Mouse (Mus musculus) midbrain, embryonic 11.5 days (tissue): Measurements from ENCODE around the gene Tmem80. TPM values are rescaled to one million over a fixed set of nuclear protein-coding genes. Genes with fewer than 3 reads are reported as not detected.

ENCODE experiments used
- ATAC-seq: fragments of 200-750 bp; cut with Nextera tagmentation; 2 replicates; pipeline ENCODE4 v1.8.0; 2017; ENCODE audit warnings: moderate TSS enrichment, moderate library complexity; ENCODE audit not compliant: low FRiP score
- DNase-seq: peaks from one replicate; pipeline ENCODE4 v3.0.0; 2015; ENCODE audit warnings: low spot score; ENCODE audit errors: missing footprints
- H3K27ac ChIP-seq: fragments of 300-500 bp; sonication (generic); 2 replicates; pipeline ENCODE4 v1.5.1; 2014; ENCODE audit warnings: low read depth, low read length
- H3K27me3 ChIP-seq: fragments of 300-500 bp; sonication (generic); 2 replicates; pipeline ENCODE4 v1.6.1; 2014; ENCODE audit warnings: mild to moderate bottlenecking, low read length, moderate library complexity, mixed read lengths; ENCODE audit not compliant: control insufficient read depth, insufficient read depth
- H3K36me3 ChIP-seq: fragments of 300-500 bp; sonication (generic); 2 replicates; pipeline ENCODE4 v1.6.1; 2014; ENCODE audit warnings: mild to moderate bottlenecking, low read length, moderate library complexity, mixed read lengths; ENCODE audit not compliant: control insufficient read depth, insufficient read depth
- H3K4me1 ChIP-seq: fragments of 300-500 bp; sonication (generic); 2 replicates; pipeline ENCODE4 v1.6.1; 2014; ENCODE audit warnings: low read length; ENCODE audit not compliant: control insufficient read depth, insufficient read depth
- H3K4me2 ChIP-seq: fragments of 300-500 bp; sonication (generic); 2 replicates; pipeline ENCODE4 v1.6.1; 2014; ENCODE audit warnings: mild to moderate bottlenecking, moderate library complexity
- H3K4me3 ChIP-seq: fragments of 300-500 bp; sonication (generic); 2 replicates; pipeline ENCODE4 v1.5.1; 2014; ENCODE audit warnings: low read depth, low read length
- H3K9ac ChIP-seq: fragments of 300-500 bp; sonication (generic); 2 replicates; pipeline ENCODE4 v1.6.1; 2014; ENCODE audit warnings: low read length
- H3K9me3 ChIP-seq: fragments of 300-500 bp; sonication (generic); 2 replicates; pipeline ENCODE4 v1.6.1; 2016; ENCODE audit warnings: low read length; ENCODE audit not compliant: control insufficient read depth
- WGBS: fragments of 180-500 bp; shearing (Covaris S2); extraction: QIAGEN DNeasy Blood & Tissue Kit; methylation state at CpG from one replicate; pipeline ENCODE4 v1.1.7; 2014; 5-methylcytosine and 5-hydroxymethylcytosine counted together
- polyA plus RNA-seq: library from polyadenylated mRNA; unstranded; fragments of >200 nt; fragmentation: Nextera tagmentation; extraction: Ambion mirVana; gene quantifications from 2 replicates; pipeline ENCODE4 v1.2.1, GENCODE M21; 2014

Tmem80 gene
- polyA plus RNA-seq, 1 experiment from 2014 or later = 34.4 TPM

- Histone ChIP-seq H3K9ac (no peak overlapping the region), H3K27ac (no peak overlapping the region), H3K9me3 (no peaks in the 10 kb centered on the region), H3K4me1 (no peaks in the 10 kb centered on the region), H3K27me3 (peaks cover 5% of the 10 kb centered on the region), H3K4me3 (no peak overlapping the region), H3K36me3 (no peaks in the 10 kb centered on the region), H3K4me2 (no peak overlapping the region)
- no peak for DNase-seq
- ATAC-seq = peak; percentile 7; the same call in 1 of the 2 replicates
- 73% methylated on average over 2 of the region's 2 CpGs for WGBS
Observed at GRCm38 (mm10) chr7:141363752-141364125, 36.2 kb downstream of the Tmem80 start.

- Histone ChIP-seq H3K4me3 (no peak overlapping the region), H3K4me1 (no peaks in the 10 kb centered on the region), H3K9me3 (no peaks in the 10 kb centered on the region), H3K4me2 (no peak overlapping the region), H3K27ac (no peak overlapping the region), H3K9ac (no peak overlapping the region), H3K36me3 (no peaks in the 10 kb centered on the region), H3K27me3 (peaks cover 5% of the 10 kb centered on the region)
- WGBS = 82% methylated on average over 5 of the region's 5 CpGs
- no peak for DNase-seq
- no peak for ATAC-seq
Observed at GRCm38 (mm10) chr7:141364349-141365048, 37.0 kb downstream of the Tmem80 start.

- no peaks in the 10 kb centered on the region for H3K9me3 ChIP-seq
- H3K27me3 ChIP-seq = peaks cover 5% of the 10 kb centered on the region
- no peak overlapping the region for H3K27ac ChIP-seq
- H3K4me2 ChIP-seq = no peak overlapping the region
- no peak overlapping the region for H3K9ac ChIP-seq
- H3K4me1 ChIP-seq = no peaks in the 10 kb centered on the region
- WGBS = 71% methylated on average over 3 of the region's 3 CpGs
- ATAC-seq = no peak
- no peaks in the 10 kb centered on the region for H3K36me3 ChIP-seq
- H3K4me3 ChIP-seq = no peak overlapping the region
- no peak for DNase-seq
Observed at GRCm38 (mm10) chr7:141365049-141365445, 37.5 kb downstream of the Tmem80 start.

- no peaks in the 10 kb centered on the region for H3K27me3 ChIP-seq
- H3K4me1 ChIP-seq = no peaks in the 10 kb centered on the region
- no peak overlapping the region for H3K27ac ChIP-seq
- 85% methylated on average over 4 of the region's 4 CpGs for WGBS
- no peak overlapping the region for H3K9ac ChIP-seq
- no peak overlapping the region for H3K4me3 ChIP-seq
- ATAC-seq (no peak), DNase-seq (no peak)
- no peaks in the 10 kb centered on the region for H3K36me3 ChIP-seq
- no peak overlapping the region for H3K4me2 ChIP-seq
- H3K9me3 ChIP-seq = no peaks in the 10 kb centered on the region
Observed at GRCm38 (mm10) chr7:141367358-141367757, 39.8 kb downstream of the Tmem80 start.

- Histone ChIP-seq H3K27ac (no peak overlapping the region), H3K4me2 (no peak overlapping the region), H3K36me3 (no peaks in the 10 kb centered on the region), H3K4me1 (no peaks in the 10 kb centered on the region), H3K9me3 (no peaks in the 10 kb centered on the region), H3K4me3 (no peak overlapping the region), H3K27me3 (no peaks in the 10 kb centered on the region), H3K9ac (no peak overlapping the region)
- no peak for DNase-seq
- 76% methylated on average over 5 of the region's 5 CpGs for WGBS
- ATAC-seq = no peak
Observed at GRCm38 (mm10) chr7:141369918-141370317, 42.4 kb downstream of the Tmem80 start.

- no peak for ATAC-seq
- WGBS = 74% methylated on average over 6 of the region's 6 CpGs
Observed at GRCm38 (mm10) chr7:141371942-141372595, 44.5 kb downstream of the Tmem80 start.

GRCm38 (mm10) chr7:141373611-141374010, 46.1 kb downstream of the Tmem80 start:
- no peaks in the 10 kb centered on the region for H3K9me3 ChIP-seq
- ATAC-seq = no peak
- DNase-seq = no peak
- no peak overlapping the region for H3K4me3 ChIP-seq
- WGBS = 45% methylated on average over 6 of the region's 6 CpGs
- H3K27ac ChIP-seq = no peak overlapping the region
- no peak overlapping the region for H3K4me2 ChIP-seq
- no peaks in the 10 kb centered on the region for H3K4me1 ChIP-seq
- no peaks in the 10 kb centered on the region for H3K27me3 ChIP-seq
- H3K36me3 ChIP-seq = no peaks in the 10 kb centered on the region
- no peak overlapping the region for H3K9ac ChIP-seq

More at GRCm38 (mm10) chr7:141371942-141372595, 44.5 kb downstream of the Tmem80 start:
- Histone ChIP-seq H3K9ac (no peak overlapping the region), H3K27ac (no peak overlapping the region), H3K4me2 (no peak overlapping the region), H3K27me3 (no peaks in the 10 kb centered on the region), H3K4me1 (no peaks in the 10 kb centered on the region), H3K36me3 (no peaks in the 10 kb centered on the region), H3K4me3 (no peak overlapping the region), H3K9me3 (no peaks in the 10 kb centered on the region)
- no peak for DNase-seq

- no peaks in the 10 kb centered on the region for H3K9me3 ChIP-seq
- no peak overlapping the region for H3K9ac ChIP-seq
- no peaks in the 10 kb centered on the region for H3K27me3 ChIP-seq
- no peak overlapping the region for H3K4me3 ChIP-seq
- ATAC-seq (no peak), DNase-seq (no peak)
- no peaks in the 10 kb centered on the region for H3K36me3 ChIP-seq
- no peaks in the 10 kb centered on the region for H3K4me1 ChIP-seq
- no peak overlapping the region for H3K27ac ChIP-seq
- no peak overlapping the region for H3K4me2 ChIP-seq
Observed at GRCm38 (mm10) chr7:141374399-141374798, 46.9 kb downstream of the Tmem80 start.

- Histone ChIP-seq H3K4me3 (no peak overlapping the region), H3K4me1 (no peaks in the 10 kb centered on the region), H3K9me3 (no peaks in the 10 kb centered on the region), H3K36me3 (no peaks in the 10 kb centered on the region), H3K4me2 (no peak overlapping the region), H3K27ac (no peak overlapping the region), H3K9ac (no peak overlapping the region), H3K27me3 (no peaks in the 10 kb centered on the region)
- ATAC-seq (no peak), DNase-seq (no peak)
- 77% methylated on average over 4 of the region's 4 CpGs for WGBS
Observed at GRCm38 (mm10) chr7:141379584-141379983, 52.0 kb downstream of the Tmem80 start.
